Mouse (Mus musculus) frontal cortex, postnatal 25 days (tissue): ENCODE measurements around the gene Gm49353.

Source experiments
- DNase-seq, 2 experiments: peaks; one replicate each; pipeline ENCODE4 v3.0.0; 2022; ENCODE audit warnings: low spot score in 2 of 2

Gene Gm49353

DNA sequence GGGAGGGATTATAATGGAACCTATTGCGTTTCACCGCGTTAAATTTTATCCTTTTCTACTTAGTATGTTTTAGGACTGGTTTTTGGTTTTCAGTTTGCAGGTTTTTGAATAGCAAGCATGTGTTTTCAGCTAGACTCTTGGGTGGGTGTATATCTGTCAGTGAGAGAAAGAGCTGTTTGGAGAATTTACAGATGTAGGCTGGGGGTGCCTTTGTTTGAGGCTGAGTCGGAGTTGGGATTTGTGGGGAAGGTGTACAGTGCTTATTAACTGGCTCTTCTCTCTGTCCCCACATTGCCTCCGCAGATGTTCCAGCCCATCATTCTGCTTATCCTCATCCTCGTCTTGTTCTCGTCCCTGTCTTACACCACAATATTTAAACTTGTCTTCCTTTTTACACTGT lies at the start of gene Gm49353:
Gene Gm49353, plus strand, starts transcription at position 313 of the 400 bp plus-strand sequence.
- DNase-seq: no peak

DNA sequence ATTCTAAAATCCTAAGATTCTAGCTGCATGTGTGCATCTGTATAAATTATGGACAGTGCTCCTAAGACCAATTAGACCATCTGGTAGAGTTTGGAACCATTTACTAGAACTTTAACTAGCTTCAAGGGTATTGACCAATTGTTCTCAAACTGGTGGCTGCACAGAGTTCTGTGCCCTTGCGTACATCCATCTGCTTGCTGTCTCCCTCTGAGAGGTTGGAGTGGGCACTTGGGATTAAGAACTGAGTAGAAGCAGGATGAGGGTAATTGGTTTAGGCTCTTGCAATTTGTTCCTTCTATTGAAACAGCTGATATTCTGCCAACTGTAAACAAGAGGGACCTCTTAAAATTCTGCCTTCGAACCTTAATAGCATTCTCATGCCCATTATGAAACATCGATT lies 43.5 kb upstream of the Gm49353 start:
- DNase-seq: no peak

DNA sequence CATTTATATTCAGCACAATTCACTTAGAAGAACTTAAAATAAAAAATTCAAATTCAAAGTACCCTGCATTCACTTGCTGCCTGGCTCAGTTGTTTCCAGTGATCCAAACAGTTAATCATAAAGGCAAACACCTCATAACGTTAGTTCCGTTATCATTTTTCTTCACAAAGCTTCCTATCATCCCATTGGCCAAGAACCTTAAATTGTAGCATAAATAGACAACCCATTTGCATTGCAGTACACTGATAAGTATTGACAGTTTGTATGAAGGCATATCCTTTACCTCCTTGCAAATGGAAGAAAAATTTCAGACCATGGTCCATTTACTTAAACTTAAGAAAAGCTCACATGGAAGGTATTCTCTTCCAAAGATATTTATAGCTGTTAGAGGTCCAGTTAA lies 37.1 kb upstream of the Gm49353 start:
- no peak for DNase-seq

DNA sequence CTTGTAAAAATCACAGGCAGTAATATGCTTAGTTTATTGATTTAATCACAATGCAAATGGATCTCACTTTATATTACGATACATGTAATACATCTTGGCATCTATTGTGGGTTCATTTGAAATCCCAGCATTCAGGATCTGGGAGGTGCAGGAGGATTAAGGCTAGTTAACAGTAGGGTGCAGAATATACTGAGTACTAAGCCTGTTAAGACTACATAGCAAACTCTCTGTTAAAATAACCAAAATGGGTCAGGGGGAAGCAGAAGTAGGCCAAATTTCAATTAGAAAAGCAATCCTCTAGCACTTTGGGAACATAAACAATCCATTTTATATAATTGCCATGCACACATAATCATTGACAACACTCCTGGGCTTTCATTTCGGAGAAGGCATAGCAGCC lies 25.0 kb upstream of the Gm49353 start:
- no peak for DNase-seq

DNA sequence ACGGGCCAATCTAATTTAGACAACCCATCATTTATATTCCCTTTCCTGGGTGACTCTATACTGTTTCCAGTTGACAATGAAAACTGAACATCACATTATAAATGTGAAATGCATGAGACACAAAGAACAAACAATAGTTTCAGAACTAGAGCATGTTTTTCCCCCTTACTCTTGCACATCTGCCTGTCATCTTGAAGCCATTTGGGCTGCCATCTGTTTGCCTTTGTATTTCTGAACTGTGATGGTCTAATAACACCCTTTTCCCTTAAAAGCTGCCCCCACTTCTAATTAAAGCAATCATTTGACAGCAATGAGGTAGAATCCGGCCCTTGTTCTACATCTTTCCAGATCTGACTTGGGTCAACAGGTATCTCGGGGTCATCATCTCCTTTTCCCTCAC lies 23.1 kb upstream of the Gm49353 start:
- DNase-seq: no peak

DNA sequence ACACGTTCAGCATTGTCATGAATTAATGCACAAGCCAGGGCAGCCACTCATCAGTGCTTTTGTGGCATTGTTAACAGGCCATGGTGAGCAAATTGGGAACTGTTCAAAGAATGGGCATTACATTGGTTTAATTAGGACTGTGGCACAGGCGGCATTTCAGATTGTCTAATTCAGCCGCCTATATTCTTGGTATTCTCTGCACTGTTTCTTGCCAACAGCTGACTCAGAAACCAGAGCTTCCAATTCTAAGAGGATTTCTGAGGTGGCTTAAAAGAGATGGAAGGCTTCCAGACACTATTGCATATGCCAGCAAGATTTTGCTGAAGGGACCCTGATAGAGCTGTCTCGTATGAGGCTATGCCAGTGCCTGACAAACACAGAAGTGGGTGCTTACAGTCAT lies 21.9 kb upstream of the Gm49353 start:
- no peak for DNase-seq

DNA sequence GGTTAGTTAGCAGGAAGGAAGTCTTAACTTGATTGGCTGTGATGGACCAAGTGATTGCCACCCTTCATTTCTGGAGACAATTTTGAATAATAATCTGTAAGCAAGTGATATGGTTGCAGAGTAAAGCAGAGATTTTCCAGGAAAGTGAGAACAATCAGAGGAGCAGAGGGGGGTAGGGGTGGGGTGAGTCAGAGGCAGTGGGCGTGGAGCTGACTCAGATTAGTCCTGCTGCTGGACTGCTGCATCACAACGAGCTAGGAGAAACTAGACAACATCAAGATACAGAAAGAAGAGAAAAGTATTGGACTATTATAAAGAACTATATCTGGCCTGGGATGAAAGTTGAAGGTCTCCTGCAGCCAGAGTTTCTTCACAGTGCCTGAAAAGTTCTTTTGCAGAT lies 20.8 kb upstream of the Gm49353 start:
- DNase-seq: no peak

DNA sequence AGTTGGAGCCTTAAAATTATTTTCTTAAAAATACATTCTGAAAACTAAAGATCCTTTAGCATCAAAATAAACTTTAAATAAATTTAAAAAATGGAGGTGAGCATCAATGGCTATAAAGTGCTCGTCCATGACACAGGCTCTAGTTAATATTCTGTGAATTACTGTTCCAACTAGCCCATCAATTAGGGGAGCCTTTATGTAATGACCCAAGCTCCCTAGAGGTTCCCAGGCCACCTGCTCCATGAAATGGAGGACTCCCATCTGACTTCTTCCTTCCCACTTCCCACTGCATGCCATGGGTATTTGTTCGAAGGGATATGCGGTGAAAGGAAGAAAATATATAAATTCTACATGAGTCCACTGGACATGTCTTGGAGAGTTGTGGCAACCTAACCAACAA lies 18.5 kb upstream of the Gm49353 start:
- DNase-seq: no peak

DNA sequence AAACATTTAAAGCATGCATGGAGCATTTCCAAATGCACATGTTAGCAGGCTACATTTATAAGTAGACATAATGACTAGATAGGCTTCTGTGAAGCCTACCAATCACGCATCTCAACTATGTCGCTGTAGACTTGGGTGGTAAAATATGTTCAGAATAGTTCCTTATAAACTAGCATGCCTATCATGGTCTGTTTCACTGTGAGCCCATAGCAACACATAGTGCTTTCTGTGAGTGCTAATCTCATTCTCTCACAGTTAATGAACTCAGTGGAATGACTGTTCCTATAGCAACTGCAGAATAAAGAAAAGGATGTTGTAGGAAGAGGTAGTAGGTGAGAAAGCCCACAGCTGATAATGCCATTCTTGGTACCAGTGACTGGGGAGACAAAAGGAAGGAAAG lies 17.7 kb upstream of the Gm49353 start:
- no peak for DNase-seq

DNA sequence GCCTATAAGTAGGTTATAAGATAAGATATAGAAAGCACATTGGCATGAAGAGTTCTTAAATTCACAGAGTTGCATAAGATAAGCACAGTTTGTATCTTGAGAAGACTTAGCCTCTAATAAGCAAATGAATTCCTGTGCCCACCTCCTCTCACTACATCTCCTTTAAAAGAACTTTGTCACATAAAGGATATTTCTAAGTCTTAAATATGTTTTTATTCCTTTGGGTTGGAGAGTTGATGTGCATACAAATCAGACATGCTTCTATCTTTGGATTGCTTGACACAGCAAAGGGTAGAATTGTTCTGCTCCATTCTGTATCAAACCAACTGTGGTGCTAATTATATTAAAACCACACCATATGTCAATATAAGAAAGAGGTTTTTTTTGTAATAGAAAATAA lies 5.0 kb upstream of the Gm49353 start:
- no peak for DNase-seq

DNA sequence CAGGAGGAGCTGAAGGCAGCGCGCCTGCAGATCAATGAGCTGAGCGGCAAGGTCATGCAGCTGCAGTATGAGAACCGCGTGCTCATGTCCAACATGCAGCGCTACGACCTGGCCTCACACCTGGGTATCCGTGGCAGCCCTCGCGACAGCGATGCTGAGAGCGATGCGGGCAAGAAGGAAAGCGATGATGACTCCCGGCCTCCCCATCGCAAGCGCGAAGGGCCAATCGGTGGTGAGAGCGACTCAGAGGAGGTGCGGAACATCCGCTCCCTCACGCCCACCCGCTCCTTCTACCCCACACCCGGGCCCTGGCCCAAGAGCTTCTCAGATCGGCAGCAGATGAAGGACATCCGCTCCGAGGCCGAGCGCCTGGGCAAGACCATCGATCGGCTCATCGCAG lies 1.9 kb upstream of the Gm49353 start:
- no peak for DNase-seq

DNA sequence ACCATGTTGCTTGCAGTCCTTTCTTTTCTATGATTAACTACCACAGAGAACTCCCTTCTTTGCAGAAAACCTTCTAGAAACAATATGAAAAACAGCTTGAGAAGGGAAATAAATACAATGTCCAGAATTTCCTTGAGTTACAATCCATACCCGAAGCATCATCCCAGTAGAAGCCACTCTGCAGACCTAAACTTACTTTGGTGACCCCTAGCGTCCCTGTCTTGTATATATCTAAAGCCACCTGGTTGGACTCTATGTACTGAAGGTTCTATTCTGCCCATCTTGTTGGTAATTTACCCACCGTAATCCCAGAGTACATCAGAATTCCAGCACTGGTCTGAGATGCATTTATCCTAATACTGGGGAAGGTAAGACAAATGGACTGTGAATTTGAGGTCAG lies 1.1 kb downstream of the Gm49353 start:
- no peak for DNase-seq

DNA sequence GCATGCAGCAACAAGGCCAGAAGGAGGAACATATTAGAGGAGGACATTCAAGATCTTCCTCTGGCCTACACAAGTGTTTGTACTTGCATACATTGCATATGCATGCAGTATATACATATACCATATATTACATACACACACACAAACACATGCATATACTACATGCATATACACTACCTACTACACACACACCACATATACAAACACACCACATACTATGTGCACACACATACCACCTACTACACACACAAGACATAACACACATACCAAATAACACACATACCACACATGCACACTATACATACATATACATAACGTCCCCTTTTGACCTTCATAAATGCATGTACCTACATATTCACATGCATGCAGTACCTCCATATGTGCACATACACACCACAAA lies 1.9 kb downstream of the Gm49353 start:
- no peak for DNase-seq

DNA sequence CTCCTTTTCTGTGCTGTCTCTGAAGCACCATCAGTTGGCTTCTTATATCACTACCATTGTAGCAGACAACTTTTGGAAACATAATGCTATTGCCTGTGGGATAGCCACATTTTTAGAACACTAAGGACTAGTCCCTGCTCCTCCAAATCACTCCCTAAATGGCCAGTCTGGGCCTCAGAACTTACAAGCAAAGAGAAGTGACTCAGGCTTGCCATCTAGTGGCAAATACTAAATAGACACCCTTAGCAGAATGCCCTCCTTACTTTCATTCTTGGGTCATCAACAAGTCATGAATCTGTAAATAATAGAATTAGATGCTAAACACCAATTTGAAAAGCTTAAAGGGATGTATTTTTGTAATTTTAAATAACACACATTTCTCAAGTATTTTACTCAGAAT lies 8.0 kb downstream of the Gm49353 start:
- DNase-seq: no peak

DNA sequence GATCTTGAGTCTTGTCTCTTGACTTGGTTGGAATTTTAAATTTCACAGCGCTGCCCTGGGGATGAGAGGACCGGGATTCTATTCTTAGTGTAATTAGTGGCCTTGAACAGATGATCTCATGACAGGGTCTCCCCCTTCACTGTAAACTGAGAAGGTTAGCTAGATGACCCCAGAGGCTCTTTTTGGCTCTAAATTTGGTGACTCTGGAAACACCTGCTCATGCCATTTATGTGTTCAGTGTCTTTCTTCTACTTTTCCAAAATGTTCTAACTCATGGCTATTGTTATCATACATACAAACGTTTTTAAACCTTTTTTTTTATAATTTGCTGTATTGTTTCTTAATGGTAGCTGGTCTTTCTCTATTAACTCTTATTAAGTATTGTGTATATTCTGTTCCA lies 10.0 kb downstream of the Gm49353 start:
- DNase-seq: no peak

DNA sequence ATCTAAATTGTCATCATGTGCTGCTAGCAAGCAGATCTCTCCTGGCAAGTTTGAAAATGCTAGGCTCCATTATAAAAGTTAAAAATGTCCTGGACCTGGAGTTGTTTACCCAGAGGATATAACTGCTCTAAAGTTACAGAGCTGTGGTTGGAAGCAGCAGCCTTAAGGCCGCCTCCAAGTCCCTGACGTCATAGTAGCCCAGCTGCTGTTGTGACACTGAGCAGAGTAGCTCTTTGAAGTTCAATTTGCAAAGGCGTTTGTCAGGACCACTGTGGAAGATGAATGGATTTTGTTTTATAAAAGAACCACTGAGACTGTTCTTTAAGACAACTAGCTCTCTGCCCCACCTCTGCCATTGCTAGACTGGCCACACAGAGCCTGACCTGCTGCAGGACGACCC lies 12.7 kb downstream of the Gm49353 start, which contains the start of gene 9330159F19Rik:
Gene 9330159F19Rik, plus strand, starts transcription at position 154 of the 400 bp plus-strand sequence.
- no peak for DNase-seq

DNA sequence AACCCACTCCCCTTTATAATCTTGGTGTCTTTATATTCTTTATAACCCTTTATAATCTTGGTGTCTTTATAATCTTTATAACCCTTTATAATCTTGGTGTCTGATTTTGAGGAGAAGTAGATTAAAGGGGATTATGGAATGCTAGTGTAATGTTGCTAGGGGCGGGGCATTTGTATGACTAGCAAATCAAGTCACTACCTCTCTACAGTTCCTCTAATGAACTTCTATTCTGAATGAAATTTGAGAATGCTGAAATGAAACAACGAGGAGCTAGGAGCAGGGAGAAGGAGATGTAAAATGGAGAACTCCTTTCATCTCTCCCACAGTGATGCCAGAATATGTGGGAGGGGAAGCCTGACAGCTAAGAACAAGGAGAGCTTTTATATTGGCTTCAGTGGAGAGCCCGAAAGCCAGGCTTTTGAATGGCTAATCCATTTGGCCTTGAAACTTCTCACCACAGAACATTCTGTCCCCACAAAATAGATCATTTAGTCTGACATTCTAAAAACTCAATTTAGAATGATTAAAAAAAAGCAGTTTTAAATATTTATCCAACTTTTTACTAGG lies 14.9 kb downstream of the Gm49353 start:
- no peak for DNase-seq

DNA sequence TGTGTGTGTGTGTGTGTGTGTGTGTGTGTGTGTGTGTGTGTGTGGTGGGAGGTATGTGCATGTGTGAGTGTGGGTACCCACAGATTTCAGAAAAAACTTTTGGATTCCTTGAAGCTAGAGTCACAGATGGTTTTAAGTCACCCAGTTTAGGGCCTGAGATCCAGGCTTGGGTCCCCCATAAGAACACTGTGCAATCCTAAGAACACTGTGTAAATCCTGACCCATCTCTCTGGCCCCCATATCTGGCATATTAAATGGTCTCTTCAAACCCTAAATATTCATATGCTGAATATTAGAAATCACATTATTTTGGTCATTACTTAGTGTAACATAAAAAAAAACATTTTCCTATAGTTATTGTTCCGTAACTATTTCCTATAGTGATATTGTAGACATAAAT lies 18.2 kb downstream of the Gm49353 start:
- DNase-seq: no peak

DNA sequence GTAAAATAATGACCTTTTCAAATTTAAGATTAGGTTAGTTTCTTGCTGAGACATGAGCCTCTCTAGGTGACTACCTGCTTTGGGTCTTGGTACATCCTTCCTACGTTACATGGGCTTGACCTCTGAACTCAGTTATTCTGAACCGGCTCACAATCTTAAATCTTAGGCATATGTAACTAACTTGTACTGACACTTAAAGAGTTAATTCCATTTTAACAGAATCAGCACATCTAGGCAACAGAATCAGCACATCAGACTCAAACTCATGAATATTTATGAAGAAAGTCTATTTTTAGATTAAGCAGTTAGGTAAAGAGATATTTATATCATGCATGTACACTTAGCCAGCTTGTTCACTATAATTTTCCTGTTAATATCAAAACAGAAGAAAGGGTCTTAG lies 18.7 kb downstream of the Gm49353 start:
- DNase-seq: no peak

DNA sequence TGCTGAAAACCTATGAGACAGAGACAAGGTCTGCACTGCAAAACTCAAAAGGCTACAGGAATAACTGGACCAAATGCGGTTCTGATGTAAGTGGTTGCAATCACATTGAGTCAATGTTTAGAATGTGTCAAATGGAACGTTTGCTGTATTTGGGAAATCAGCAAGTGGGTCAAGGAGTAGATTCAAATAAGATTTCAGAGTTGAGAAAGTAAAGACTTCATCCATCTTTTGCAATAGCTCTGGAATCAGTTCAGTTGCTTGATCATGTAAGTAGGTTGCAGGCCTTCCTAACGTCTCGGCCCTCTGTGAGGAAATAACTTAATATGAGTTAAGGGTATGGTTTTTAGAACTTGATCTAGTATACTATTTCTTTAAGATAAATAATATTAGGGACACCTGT lies 26.6 kb downstream of the Gm49353 start:
- DNase-seq: no peak

DNA sequence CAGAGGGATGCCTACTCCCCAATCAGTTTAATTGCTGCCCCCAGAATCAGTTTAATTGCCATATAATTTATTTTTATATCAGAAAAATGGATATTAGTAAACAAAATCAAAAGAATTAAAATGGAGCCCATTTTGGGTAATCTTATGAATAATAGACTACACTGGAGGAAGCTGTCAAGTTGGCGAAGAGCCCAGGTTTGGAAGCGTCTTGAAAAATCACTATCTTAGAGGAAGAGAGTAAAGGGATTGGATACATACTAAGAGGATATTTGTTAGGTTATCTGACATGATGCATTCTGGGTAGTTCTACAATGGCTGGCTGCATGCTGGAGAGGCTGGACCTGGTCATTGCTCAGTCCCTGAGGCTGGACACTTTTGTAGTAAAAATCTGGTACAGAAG lies 32.5 kb downstream of the Gm49353 start:
- DNase-seq: no peak
